Mouse (Mus musculus) midbrain, embryonic 11.5 days (tissue): ENCODE results near the gene Asf1b. TPM values are rescaled to one million over a fixed set of nuclear protein-coding genes. Genes with fewer than 3 reads are reported as not detected.

Experiments used
- ATAC-seq: fragments of 200-750 bp; cut with Nextera tagmentation; 2 replicates; pipeline ENCODE4 v1.8.0; 2017; ENCODE audit warnings: moderate TSS enrichment, moderate library complexity; ENCODE audit not compliant: low FRiP score
- DNase-seq: peaks from one replicate; pipeline ENCODE4 v3.0.0; 2015; ENCODE audit warnings: low spot score; ENCODE audit errors: missing footprints
- H3K27ac ChIP-seq: fragments of 300-500 bp; sonication (generic); 2 replicates; pipeline ENCODE4 v1.5.1; 2014; ENCODE audit warnings: low read depth, low read length
- H3K27me3 ChIP-seq: fragments of 300-500 bp; sonication (generic); 2 replicates; pipeline ENCODE4 v1.6.1; 2014; ENCODE audit warnings: mild to moderate bottlenecking, low read length, moderate library complexity, mixed read lengths; ENCODE audit not compliant: control insufficient read depth, insufficient read depth
- H3K36me3 ChIP-seq: fragments of 300-500 bp; sonication (generic); 2 replicates; pipeline ENCODE4 v1.6.1; 2014; ENCODE audit warnings: mild to moderate bottlenecking, low read length, moderate library complexity, mixed read lengths; ENCODE audit not compliant: control insufficient read depth, insufficient read depth
- H3K4me1 ChIP-seq: fragments of 300-500 bp; sonication (generic); 2 replicates; pipeline ENCODE4 v1.6.1; 2014; ENCODE audit warnings: low read length; ENCODE audit not compliant: control insufficient read depth, insufficient read depth
- H3K4me2 ChIP-seq: fragments of 300-500 bp; sonication (generic); 2 replicates; pipeline ENCODE4 v1.6.1; 2014; ENCODE audit warnings: mild to moderate bottlenecking, moderate library complexity
- H3K4me3 ChIP-seq: fragments of 300-500 bp; sonication (generic); 2 replicates; pipeline ENCODE4 v1.5.1; 2014; ENCODE audit warnings: low read depth, low read length
- H3K9ac ChIP-seq: fragments of 300-500 bp; sonication (generic); 2 replicates; pipeline ENCODE4 v1.6.1; 2014; ENCODE audit warnings: low read length
- H3K9me3 ChIP-seq: fragments of 300-500 bp; sonication (generic); 2 replicates; pipeline ENCODE4 v1.6.1; 2016; ENCODE audit warnings: low read length; ENCODE audit not compliant: control insufficient read depth
- WGBS: fragments of 180-500 bp; shearing (Covaris S2); extraction: QIAGEN DNeasy Blood & Tissue Kit; methylation state at CpG from one replicate; pipeline ENCODE4 v1.1.7; 2014; 5-methylcytosine and 5-hydroxymethylcytosine counted together
- polyA plus RNA-seq: library from polyadenylated mRNA; unstranded; fragments of >200 nt; fragmentation: Nextera tagmentation; extraction: Ambion mirVana; gene quantifications from 2 replicates; pipeline ENCODE4 v1.2.1, GENCODE M21; 2014

The Asf1b gene
- polyA plus RNA-seq, 1 experiment from 2014 or later = 96.5 TPM

DNA sequence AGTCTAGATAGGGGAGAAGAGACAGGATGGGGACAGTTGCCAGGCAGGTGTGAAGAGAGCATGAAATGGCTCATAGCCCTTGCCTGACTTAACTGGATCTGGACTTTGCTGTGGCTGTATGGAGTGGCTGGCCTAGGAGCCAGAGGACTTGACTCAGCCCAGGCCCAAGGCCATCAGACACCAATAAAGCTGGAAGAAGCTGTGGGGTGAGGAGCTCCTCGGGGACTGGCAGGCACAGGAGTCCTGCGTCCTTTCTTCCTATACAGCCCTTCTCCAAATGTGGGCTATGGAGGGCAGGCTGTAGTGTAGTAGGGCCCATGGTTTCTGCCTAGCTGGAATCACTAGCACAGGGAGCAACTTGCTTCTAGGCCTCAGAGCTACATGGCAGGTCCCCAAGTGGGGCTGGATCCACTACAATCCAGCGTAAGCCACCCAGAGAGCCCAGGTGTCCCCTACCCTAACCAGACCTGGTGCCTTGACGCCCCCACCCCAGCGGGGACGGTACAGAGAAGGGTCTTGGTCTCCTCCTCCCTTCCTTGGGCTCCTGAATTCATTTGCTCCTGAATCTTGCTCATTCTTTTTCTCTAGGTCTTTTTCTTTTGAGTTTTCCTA is 14.1 kb upstream of the Asf1b start:
- Histone ChIP-seq H3K27ac (no peak overlapping the region), H3K27me3 (no peaks in the 10 kb centered on the region), H3K4me3 (no peak overlapping the region), H3K4me2 (no peak overlapping the region), H3K4me1 (no peaks in the 10 kb centered on the region), H3K36me3 (peaks cover 2% of the 10 kb centered on the region; the same call in 1 of the 2 replicates), H3K9ac (no peak overlapping the region), H3K9me3 (no peaks in the 10 kb centered on the region)
- WGBS = 78% methylated on average over 6 of the region's 6 CpGs
- no peak for ATAC-seq
- no peak for DNase-seq

DNA sequence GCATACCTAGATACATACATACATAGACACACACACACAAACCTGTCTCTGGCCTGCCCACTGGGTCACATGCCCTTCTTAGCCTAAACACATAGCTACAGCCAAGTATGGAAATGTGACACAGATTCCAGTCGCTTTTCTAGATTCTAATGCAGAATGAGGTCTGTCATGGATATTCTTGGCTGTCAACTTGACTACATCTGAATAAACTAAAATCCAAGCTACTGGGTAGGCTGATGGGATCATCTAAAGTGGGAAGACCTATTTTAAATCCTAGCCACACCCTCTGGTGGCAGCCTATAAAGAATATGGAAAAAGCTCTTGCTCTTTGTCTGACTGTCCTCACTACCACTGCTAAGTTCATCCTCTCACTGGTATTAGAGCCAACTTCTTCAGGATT is 12.9 kb upstream of the Asf1b start:
- peaks cover 2% of the 10 kb centered on the region; the same call in 1 of the 2 replicates for H3K36me3 ChIP-seq
- no peak overlapping the region for H3K27ac ChIP-seq
- H3K9me3 ChIP-seq = no peaks in the 10 kb centered on the region
- no peaks in the 10 kb centered on the region for H3K4me1 ChIP-seq
- no peak overlapping the region for H3K4me2 ChIP-seq
- H3K27me3 ChIP-seq = no peaks in the 10 kb centered on the region
- no peak for ATAC-seq
- no peak for DNase-seq
- H3K9ac ChIP-seq = no peak overlapping the region
- WGBS = 81% methylated on average over 1 of the region's 1 CpGs
- no peak overlapping the region for H3K4me3 ChIP-seq

DNA sequence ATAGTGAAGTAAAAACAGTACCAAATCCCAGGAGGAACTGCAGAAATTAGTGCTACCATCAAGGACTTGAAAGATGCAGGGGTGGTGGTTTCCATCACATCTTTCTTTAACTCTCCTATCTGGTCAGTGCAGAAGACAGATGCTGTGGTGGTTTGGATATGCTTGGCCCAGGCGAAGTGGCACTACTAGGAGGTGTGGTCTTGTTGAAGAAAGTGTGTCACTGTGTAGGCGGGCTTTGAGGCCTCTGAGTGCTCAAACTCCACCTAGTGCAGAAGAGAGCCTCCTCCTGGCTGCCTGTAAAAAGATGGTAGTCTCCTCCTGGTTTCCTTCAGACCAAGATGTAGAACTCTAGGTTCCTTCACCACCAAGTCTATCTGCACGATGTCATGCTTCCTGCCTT is 9.8 kb upstream of the Asf1b start:
- DNase-seq = no peak
- H3K4me3 ChIP-seq = no peak overlapping the region
- H3K36me3 ChIP-seq = no peaks in the 10 kb centered on the region
- H3K4me2 ChIP-seq = no peak overlapping the region
- H3K27ac ChIP-seq = no peak overlapping the region
- H3K9me3 ChIP-seq = no peaks in the 10 kb centered on the region
- no peak overlapping the region for H3K9ac ChIP-seq
- no peaks in the 10 kb centered on the region for H3K4me1 ChIP-seq
- H3K27me3 ChIP-seq = no peaks in the 10 kb centered on the region
- no peak for ATAC-seq
- WGBS = 68% methylated on average over 3 of the region's 3 CpGs

DNA sequence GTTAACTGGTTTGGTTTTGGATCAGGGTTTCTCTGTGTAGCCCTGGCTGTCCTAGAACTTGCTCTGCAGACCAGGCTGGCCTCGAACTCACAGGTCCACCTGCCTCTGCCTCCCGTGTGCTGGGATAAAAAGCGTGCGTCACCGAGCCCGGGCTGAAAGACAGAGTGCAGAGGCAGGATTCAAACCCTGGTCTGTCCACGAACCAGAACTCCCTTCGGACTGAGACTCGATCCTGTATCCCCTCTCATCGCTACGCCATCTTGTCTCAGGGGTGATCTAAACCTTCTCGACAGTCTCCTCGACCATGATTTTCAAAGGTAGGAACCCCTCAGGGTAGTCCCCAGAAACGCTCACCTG is 580 bp upstream of the Asf1b start:
- Histone ChIP-seq H3K4me1 (peaks cover 10% of the 10 kb centered on the region), H3K36me3 (no peaks in the 10 kb centered on the region), H3K9me3 (no peaks in the 10 kb centered on the region), H3K27me3 (no peaks in the 10 kb centered on the region), H3K27ac (no peak overlapping the region), H3K9ac (peak overlapping the region; percentile 57), H3K4me2 (peak overlapping the region; percentile 50), H3K4me3 (peak overlapping the region; percentile 51)
- WGBS = under 1% methylated on average over 14 of the region's 14 CpGs
- ATAC-seq = no peak
- no peak for DNase-seq

DNA sequence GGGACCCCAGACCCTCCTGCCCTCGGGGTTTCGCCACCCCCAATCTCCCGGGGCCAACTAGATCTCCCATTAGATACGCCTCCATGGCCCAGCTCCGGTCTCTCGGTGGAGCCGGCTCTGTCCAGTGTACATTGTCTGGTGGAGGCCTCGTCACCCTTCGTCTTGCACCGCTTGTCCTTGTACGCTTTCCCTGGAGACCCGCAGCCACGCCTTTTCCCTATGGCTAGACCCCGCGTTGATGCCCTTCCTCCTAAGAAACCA is 581 bp downstream of the Asf1b start:
- Histone ChIP-seq H3K4me2 (peak overlapping the region; percentile 67), H3K27me3 (no peaks in the 10 kb centered on the region), H3K4me1 (peaks cover 10% of the 10 kb centered on the region), H3K4me3 (peak overlapping the region; percentile 51), H3K36me3 (no peaks in the 10 kb centered on the region), H3K9me3 (no peaks in the 10 kb centered on the region), H3K27ac (no peak overlapping the region), H3K9ac (peak overlapping the region; percentile 58)
- DNase-seq = no peak
- no peak for ATAC-seq
- under 1% methylated on average over 15 of the region's 15 CpGs for WGBS

DNA sequence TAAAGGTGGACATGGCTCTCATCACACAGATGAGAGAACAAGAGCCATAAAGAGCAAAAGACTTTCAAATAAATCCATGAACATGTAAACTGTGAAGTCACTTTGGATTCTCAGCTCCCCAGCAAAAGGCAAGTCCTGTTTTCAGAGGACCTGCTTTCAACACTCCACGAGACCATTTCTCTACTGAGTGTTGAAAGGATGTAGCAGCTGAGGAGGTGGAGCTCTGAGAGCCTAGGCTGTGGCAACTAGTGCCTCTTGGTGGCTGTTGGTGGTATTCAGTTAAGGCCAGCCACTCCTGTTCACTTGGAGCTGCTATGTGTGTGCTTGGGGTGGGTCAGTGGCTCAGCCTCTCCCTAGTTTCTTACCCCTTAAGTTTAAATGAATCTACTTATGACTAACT is 1.5 kb downstream of the Asf1b start:
- peaks cover 10% of the 10 kb centered on the region for H3K4me1 ChIP-seq
- H3K4me3 ChIP-seq = 0 out of 2 replicates have a peak overlapping the region, but pooled peaks have one; percentile 51
- no peak overlapping the region for H3K27ac ChIP-seq
- 23% methylated on average over 1 of the region's 1 CpGs for WGBS
- no peaks in the 10 kb centered on the region for H3K27me3 ChIP-seq
- H3K9ac ChIP-seq = no peak overlapping the region; the same call in 1 of the 2 replicates
- H3K36me3 ChIP-seq = no peaks in the 10 kb centered on the region
- no peak for ATAC-seq
- H3K4me2 ChIP-seq = peak overlapping the region; percentile 67
- DNase-seq = no peak
- no peaks in the 10 kb centered on the region for H3K9me3 ChIP-seq

DNA sequence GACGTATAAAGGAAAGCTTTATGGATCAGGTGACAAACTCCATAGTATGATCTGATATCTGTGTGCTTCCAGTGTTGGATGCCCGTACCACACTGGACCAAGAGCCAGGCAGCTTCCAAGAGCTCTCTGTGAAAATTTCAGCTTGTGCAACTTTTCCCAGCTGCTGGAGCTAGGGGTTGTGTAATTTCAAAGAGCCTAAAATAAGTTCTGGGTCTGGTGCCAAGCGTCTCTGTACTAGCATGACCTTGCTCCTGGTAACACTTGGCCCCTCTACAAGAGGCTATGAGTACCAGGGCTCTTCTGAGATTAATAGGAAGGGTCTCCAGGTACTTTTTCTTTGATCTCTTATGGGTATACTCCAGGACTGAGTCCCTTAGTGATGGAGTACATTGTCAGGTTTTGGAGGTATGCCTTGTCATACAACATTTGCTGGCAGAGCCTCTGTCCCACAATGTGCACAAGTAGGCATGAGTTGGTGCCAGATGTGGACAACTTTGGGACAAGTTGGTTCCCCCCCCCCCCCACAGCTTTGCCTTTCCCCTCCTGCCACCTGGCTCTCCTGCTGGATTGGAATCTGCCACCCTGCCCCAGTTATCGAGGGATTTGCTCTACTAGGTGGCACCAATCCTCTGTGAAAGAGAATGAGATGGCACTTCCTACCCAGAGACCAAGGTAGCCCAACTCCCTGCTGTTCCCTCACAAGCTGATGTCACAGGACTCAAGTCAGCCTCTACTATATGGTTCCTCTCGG is 8.9 kb downstream of the Asf1b start:
- Histone ChIP-seq H3K4me2 (no peak overlapping the region), H3K9ac (no peak overlapping the region), H3K9me3 (no peaks in the 10 kb centered on the region), H3K27me3 (no peaks in the 10 kb centered on the region), H3K4me1 (no peaks in the 10 kb centered on the region), H3K4me3 (no peak overlapping the region), H3K27ac (no peak overlapping the region), H3K36me3 (peaks cover 6% of the 10 kb centered on the region)
- no peak for ATAC-seq
- DNase-seq = no peak
- WGBS = 89% methylated on average over 5 of the region's 5 CpGs

DNA sequence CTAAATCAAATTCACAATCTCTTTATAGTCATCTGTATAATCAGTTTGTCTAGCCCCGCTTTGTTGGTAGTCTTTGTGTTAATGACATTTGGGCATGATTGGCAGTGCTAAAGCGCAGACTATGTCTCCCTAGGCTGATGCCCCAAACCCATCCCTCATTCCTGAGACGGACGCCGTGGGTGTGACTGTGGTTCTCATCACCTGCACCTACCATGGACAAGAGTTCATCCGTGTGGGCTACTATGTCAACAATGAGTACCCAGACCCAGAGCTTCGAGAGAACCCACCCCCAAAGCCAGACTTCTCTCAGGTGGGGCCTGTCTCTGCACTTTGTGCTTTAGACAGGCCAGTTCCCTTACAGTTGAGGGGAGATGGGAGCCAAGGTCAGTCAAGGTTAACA is 12.4 kb downstream of the Asf1b start:
- DNase-seq (no peak), ATAC-seq (no peak)
- no peaks in the 10 kb centered on the region for H3K27me3 ChIP-seq
- 95% methylated on average over 7 of the region's 7 CpGs for WGBS
- H3K4me3 ChIP-seq = no peak overlapping the region
- H3K36me3 ChIP-seq = peaks cover 6% of the 10 kb centered on the region
- H3K4me1 ChIP-seq = peaks cover 7% of the 10 kb centered on the region
- H3K27ac ChIP-seq = no peak overlapping the region
- no peak overlapping the region for H3K9ac ChIP-seq
- no peak overlapping the region for H3K4me2 ChIP-seq
- no peaks in the 10 kb centered on the region for H3K9me3 ChIP-seq

DNA sequence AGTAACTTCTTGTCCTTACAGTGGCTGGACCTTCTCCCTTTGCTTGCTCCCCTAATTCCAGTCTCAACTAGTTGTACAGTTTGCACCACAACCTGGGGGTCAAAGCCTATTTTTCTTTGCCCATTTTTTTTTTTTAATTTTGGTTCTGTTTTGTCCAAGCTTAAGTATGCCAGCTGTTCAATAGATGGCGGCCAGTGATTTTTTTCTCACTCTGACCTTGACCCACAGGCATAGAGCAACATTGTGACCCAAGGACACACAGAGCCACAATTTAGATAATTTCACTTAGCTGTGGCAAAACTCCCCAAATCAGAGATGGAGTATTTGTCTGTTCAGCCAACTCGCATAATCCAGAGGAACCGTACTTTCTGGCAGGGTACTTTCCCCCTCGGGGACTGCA is 15.8 kb downstream of the Asf1b start:
- no peak for DNase-seq
- ATAC-seq = no peak
- no peaks in the 10 kb centered on the region for H3K9me3 ChIP-seq
- H3K4me2 ChIP-seq = no peak overlapping the region
- H3K4me1 ChIP-seq = peaks cover 20% of the 10 kb centered on the region
- H3K9ac ChIP-seq = no peak overlapping the region
- peaks cover 6% of the 10 kb centered on the region; the same call in 1 of the 2 replicates for H3K36me3 ChIP-seq
- no peaks in the 10 kb centered on the region for H3K27me3 ChIP-seq
- H3K27ac ChIP-seq = no peak overlapping the region
- H3K4me3 ChIP-seq = no peak overlapping the region
- WGBS = 91% methylated on average over 4 of the region's 4 CpGs
